Mouse (Mus musculus) c-Kit-positive CD71-positive TER-119-negative erythroid progenitor cells, embryonic 14.5 days (primary cell): Measurements from ENCODE around the gene Mkks.

Source experiments
- DNase-seq: peaks from one replicate; pipeline ENCODE4 v3.0.0-alpha.2; 2013; ENCODE audit warnings: low read depth

The Mkks gene

GRCm38 (mm10) chr2:136835882-136836281 is 55.3 kb downstream of the Mkks start:
- DNase-seq: no peak

- no peak for DNase-seq
These were observed 56.5 kb downstream of the Mkks start for GRCm38 (mm10) chr2:136834715-136835075.

- DNase-seq: no peak
These were observed 57.0 kb downstream of the Mkks start for GRCm38 (mm10) chr2:136833976-136834714.

GRCm38 (mm10) chr2:136832936-136833335 is 58.3 kb downstream of the Mkks start:
- no peak for DNase-seq

- no peak for DNase-seq
These were observed 63.6 kb downstream of the Mkks start for GRCm38 (mm10) chr2:136827612-136828011.
